Mouse (Mus musculus): ENCODE data around the gene Xylt2. TPM values are rescaled to one million over a fixed set of nuclear protein-coding genes. Genes with fewer than 3 reads are reported as not detected.

The Xylt2 gene
- polyA plus RNA-seq (2016; fragmentation: Nextera tagmentation; extraction: Ambion mirVana): 29.0 and 29.5 TPM in 2 replicates

DNA sequence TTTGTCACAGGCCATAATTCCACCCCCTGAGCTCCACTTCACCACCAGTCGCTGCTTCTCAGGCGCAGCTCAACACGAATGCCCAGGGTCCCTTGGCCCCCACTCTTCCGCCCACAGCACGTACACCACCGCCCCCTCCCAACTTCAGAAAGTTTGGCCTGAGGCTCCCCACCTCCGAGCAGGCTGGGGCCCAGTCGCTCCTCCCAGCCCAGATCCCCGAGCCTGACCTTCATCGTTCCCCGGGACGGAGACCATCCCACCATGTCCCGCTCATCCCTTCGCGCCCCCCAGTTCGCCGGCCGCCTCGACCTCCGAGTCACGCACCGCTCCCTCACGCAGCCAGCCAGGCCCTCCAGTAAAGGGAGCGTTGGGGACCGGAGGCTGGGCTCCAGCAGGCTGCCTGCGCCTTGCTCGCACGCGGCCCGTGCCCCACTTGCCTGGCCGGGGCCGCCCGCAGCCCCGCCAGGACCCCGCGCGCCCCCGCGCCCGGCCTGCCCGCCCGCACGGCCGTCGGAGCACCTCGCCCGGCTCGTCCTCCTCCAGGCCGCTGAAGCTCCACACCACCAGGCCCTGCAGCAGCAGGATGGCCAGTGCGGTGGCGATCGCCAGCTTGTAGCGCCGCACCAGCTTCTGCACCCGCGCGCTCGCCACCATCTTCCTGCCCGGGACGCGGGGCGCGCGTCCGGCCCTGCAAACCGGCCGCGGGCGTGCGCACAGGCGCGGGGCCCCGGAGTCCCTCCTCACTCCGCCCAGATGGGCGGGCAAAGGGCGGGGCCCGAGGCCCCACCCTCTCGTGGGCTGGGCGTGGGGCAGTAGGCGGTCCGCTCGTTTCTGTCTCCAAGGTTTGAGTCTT is at the start of gene Xylt2:
Xylt2 (minus strand) TSS at position 762 of the 853 bp plus-strand sequence.
- under 1% methylated on average over 78 of the region's 82 CpGs for WGBS
- H3K4me3 ChIP-seq: peak within 1 kb of the TSS; percentile 95
- ATAC-seq (ENCODE audit: insufficient number of reproducible peaks, insufficient read depth, low FRiP score, low TSS enrichment): peak; percentile 89

DNA sequence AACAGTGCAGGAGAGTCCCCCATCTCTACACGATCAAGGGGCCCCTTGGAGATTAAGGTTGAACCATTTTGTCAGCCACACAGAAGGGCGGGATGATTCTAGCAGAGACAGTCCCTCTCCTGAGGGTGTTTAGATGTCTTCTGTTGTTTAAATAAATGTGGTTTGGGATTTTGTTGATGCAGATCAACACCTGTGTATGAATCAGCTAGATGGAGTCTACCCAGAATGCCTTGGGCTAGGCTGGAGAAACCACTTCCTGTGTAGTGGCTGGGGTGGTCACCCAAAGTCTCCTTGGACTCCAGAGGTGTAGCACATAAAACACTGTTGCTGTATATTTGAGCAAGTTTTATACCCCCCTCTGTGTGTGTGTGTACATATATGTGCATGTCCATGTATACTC is 41.9 kb upstream of the Xylt2 start:
- Histone ChIP-seq H3K9me3 (no peaks in the 10 kb centered on the region), H3K27ac (no peak overlapping the region), H3K36me3 (no peaks in the 10 kb centered on the region), H3K9ac (no peak overlapping the region), H3K4me2 (replicated peaks) (no peak overlapping the region), H3K27me3 (no peaks in the 10 kb centered on the region), H3K4me1 (peaks cover 14% of the 10 kb centered on the region; the same call in 1 of the 2 replicates), H3K4me3 (no peak overlapping the region)
- ATAC-seq (ENCODE audit: insufficient number of reproducible peaks, insufficient read depth, low FRiP score, low TSS enrichment): no peak
- 86% methylated on average over 2 of the region's 2 CpGs for WGBS

More for the DNA sequence above, at the start of gene Xylt2:
- peaks cover 35% of the 10 kb centered on the region for H3K4me1 ChIP-seq
- H3K27me3 ChIP-seq: no peaks in the 10 kb centered on the region
- H3K9ac ChIP-seq: peak within 1 kb of the TSS; percentile 97
- H3K4me2 ChIP-seq (replicated peaks): peak within 1 kb of the TSS; percentile 78
- peak within 1 kb of the TSS; percentile 96 for H3K27ac ChIP-seq
- no peaks in the 10 kb centered on the region for H3K36me3 ChIP-seq
- H3K9me3 ChIP-seq: no peaks in the 10 kb centered on the region

- no peak overlapping the region for H3K9ac ChIP-seq
- no peaks in the 10 kb centered on the region for H3K36me3 ChIP-seq
- H3K4me1 ChIP-seq: peaks cover 23% of the 10 kb centered on the region
- 85% methylated on average over 7 of the region's 7 CpGs for WGBS
- no peak overlapping the region for H3K27ac ChIP-seq
- ATAC-seq (ENCODE audit: insufficient number of reproducible peaks, insufficient read depth, low FRiP score, low TSS enrichment): no peak
- no peaks in the 10 kb centered on the region for H3K9me3 ChIP-seq
- no peak overlapping the region for H3K4me2 ChIP-seq (replicated peaks)
- no peak overlapping the region for H3K4me3 ChIP-seq
- H3K27me3 ChIP-seq: 0 out of 2 replicates have a peak, but pooled peaks cover 2% of the 10 kb centered on the region
Measured at GRCm38 (mm10) chr11:94718113-94718909, 41.0 kb upstream of the Xylt2 start.

DNA sequence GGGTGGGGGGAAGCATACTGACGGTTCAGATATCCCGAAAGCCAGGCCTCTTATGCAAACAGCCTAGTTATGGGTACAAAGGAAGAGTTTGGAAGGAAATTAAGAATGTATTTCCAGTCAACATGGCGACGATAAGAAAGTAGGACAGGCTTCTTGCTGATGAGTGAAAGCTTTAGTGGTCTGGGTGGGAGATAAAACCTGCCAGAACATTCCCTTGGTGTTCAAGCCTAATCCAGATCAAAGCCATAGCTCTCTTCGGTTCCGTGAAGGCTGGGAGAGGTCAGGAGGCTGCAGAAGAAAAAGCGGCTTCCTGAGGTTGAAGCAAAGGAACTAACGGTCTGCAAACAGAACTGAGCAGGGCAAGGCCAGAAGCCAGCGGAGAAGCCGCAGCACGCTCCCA is 39.9 kb upstream of the Xylt2 start:
- H3K4me1 ChIP-seq: peaks cover 30% of the 10 kb centered on the region
- no peaks in the 10 kb centered on the region for H3K9me3 ChIP-seq
- H3K36me3 ChIP-seq: no peaks in the 10 kb centered on the region
- 0 out of 2 replicates have a peak, but pooled peaks cover 4% of the 10 kb centered on the region for H3K27me3 ChIP-seq
- H3K27ac ChIP-seq: peak overlapping the region; percentile 32
- H3K4me3 ChIP-seq: no peak overlapping the region
- no peak overlapping the region for H3K9ac ChIP-seq
- H3K4me2 ChIP-seq (replicated peaks): peak overlapping the region; percentile 26; the same call in 1 of the 2 replicates
- 32% methylated on average over 11 of the region's 11 CpGs for WGBS
- no peak for ATAC-seq (ENCODE audit: insufficient number of reproducible peaks, insufficient read depth, low FRiP score, low TSS enrichment)

GRCm38 (mm10) chr11:94716754-94717153 is 39.4 kb upstream of the Xylt2 start:
- Histone ChIP-seq H3K27ac (peak overlapping the region; percentile 32; the same call in 1 of the 2 replicates), H3K9ac (no peak overlapping the region), H3K36me3 (no peaks in the 10 kb centered on the region), H3K4me2 (replicated peaks) (peak overlapping the region; percentile 26), H3K4me1 (peaks cover 30% of the 10 kb centered on the region), H3K27me3 (0 out of 2 replicates have a peak, but pooled peaks cover 4% of the 10 kb centered on the region), H3K4me3 (no peak overlapping the region), H3K9me3 (no peaks in the 10 kb centered on the region)
- WGBS: 11% methylated on average over 9 of the region's 9 CpGs
- 0 out of 2 replicates have a peak, but pooled peaks have one; percentile 54 for ATAC-seq (ENCODE audit: insufficient number of reproducible peaks, insufficient read depth, low FRiP score, low TSS enrichment)

GRCm38 (mm10) chr11:94715622-94716021 is 38.3 kb upstream of the Xylt2 start:
- Histone ChIP-seq H3K9me3 (no peaks in the 10 kb centered on the region), H3K27me3 (0 out of 2 replicates have a peak, but pooled peaks cover 4% of the 10 kb centered on the region), H3K9ac (no peak overlapping the region), H3K4me2 (replicated peaks) (no peak overlapping the region), H3K27ac (no peak overlapping the region), H3K36me3 (no peaks in the 10 kb centered on the region), H3K4me3 (no peak overlapping the region), H3K4me1 (peaks cover 30% of the 10 kb centered on the region)
- ATAC-seq (ENCODE audit: insufficient number of reproducible peaks, insufficient read depth, low FRiP score, low TSS enrichment): no peak
- 90% methylated on average over 5 of the region's 5 CpGs for WGBS

DNA sequence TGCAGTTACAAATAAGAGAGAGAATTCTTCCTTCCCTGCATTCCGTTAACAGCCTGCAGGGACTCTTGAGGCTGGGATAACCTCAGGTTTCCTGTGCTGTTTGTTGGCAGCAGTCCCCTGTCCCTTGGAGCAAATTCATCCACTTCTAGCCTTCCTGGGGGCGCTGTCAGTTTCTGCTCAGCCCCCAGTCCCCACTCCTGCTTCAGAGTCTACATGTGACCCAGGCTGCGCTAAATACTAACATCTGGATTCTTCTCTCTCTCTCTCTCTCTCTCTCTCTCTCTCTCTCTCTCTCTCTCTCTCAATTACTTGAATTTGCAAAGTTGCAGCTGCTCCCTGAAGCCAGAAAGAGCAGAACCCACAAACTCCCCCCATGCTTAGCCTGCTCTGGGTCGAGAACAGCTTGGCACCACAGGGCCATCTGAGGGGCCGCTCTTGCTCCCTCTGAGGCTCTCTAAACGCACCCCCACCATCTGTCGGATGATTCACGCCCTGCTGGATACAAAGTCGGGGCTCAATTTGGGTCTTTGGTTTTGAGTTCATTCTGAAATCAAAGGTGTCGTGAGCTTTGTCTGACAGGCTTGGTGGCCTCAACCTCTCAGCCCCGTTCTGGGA is 36.0 kb upstream of the Xylt2 start:
- 41% methylated on average over 11 of the region's 11 CpGs for WGBS
- Histone ChIP-seq H3K4me3 (no peak overlapping the region), H3K9ac (no peak overlapping the region), H3K4me2 (replicated peaks) (no peak overlapping the region), H3K27me3 (0 out of 2 replicates have a peak, but pooled peaks cover 4% of the 10 kb centered on the region), H3K36me3 (no peaks in the 10 kb centered on the region), H3K27ac (peak overlapping the region; percentile 65), H3K9me3 (no peaks in the 10 kb centered on the region), H3K4me1 (peaks cover 30% of the 10 kb centered on the region)
- ATAC-seq (ENCODE audit: insufficient number of reproducible peaks, insufficient read depth, low FRiP score, low TSS enrichment): peak; percentile 24; the same call in 1 of the 2 replicates

DNA sequence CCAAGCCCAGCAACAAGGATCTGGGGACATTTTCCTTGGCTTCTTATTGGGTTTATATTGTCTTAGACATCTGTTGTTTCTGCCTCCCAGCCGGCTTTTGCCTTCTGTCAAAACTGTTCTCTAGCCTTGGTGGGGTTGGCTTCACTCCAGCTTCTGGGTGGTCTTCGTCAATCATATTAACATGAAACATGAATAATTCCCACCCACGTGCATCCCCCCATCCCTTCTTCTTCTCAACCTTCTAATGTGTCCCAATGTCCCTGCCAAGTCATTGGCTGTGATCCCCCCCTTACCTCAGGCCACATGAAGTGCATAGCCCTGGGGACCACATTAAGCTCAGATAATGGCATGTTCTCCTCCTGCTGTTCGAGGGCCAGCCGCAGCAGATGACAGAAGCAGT is 27.2 kb upstream of the Xylt2 start, which contains the start of gene Gm11541:
Gm11541 (minus strand) TSS at position 28 of the 400 bp plus-strand sequence.
- H3K9ac ChIP-seq: no peak within 1 kb of the TSS
- no peaks in the 10 kb centered on the region for H3K9me3 ChIP-seq
- H3K4me3 ChIP-seq: no peak within 1 kb of the TSS
- no peak within 1 kb of the TSS for H3K4me2 ChIP-seq (replicated peaks)
- WGBS: 57% methylated on average over 5 of the region's 5 CpGs
- H3K27ac ChIP-seq: no peak within 1 kb of the TSS
- no peaks in the 10 kb centered on the region for H3K27me3 ChIP-seq
- H3K36me3 ChIP-seq: no peaks in the 10 kb centered on the region
- peaks cover 8% of the 10 kb centered on the region for H3K4me1 ChIP-seq
- no peak for ATAC-seq (ENCODE audit: insufficient number of reproducible peaks, insufficient read depth, low FRiP score, low TSS enrichment)

GRCm38 (mm10) chr11:94704020-94704419 is 26.7 kb upstream of the Xylt2 start:
- Histone ChIP-seq H3K4me1 (peaks cover 8% of the 10 kb centered on the region), H3K27ac (no peak overlapping the region), H3K27me3 (no peaks in the 10 kb centered on the region), H3K4me2 (replicated peaks) (no peak overlapping the region), H3K9me3 (no peaks in the 10 kb centered on the region), H3K36me3 (no peaks in the 10 kb centered on the region), H3K9ac (no peak overlapping the region), H3K4me3 (no peak overlapping the region)
- 45% methylated on average over 7 of the region's 7 CpGs for WGBS
- no peak for ATAC-seq (ENCODE audit: insufficient number of reproducible peaks, insufficient read depth, low FRiP score, low TSS enrichment)

DNA sequence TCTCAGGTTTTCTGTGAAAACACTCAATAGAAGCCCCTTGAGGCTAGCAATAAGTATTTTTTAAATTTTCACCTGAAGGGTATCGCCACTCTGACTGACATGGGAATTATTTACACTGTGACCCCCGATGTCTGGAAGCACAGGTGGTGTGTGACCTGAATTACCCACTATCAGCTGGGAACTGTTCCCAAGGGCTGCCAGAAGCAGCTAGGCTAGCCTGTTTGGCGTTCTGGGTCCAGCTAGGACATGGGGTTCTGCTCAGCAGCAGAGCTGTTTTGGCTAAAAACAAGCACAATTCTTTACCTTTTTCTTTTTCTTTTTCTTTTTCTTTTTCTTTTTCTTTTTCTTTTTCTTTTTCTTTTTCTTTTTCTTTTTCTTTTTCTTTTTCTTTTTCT is 24.9 kb upstream of the Xylt2 start:
- Histone ChIP-seq H3K4me2 (replicated peaks) (no peak overlapping the region), H3K9ac (no peak overlapping the region), H3K27me3 (no peaks in the 10 kb centered on the region), H3K4me3 (no peak overlapping the region), H3K9me3 (no peaks in the 10 kb centered on the region), H3K27ac (no peak overlapping the region), H3K36me3 (no peaks in the 10 kb centered on the region), H3K4me1 (peaks cover 8% of the 10 kb centered on the region)
- WGBS: 34% methylated on average over 3 of the region's 3 CpGs
- ATAC-seq (ENCODE audit: insufficient number of reproducible peaks, insufficient read depth, low FRiP score, low TSS enrichment): no peak

Data from embryonic facial prominence, embryonic 12.5 days (tissue).